Mouse (Mus musculus) gastrocnemius, postnatal 25 days (tissue): ENCODE measurements at regions not wholly inside any gene's neighbourhood (a gene's known extent, or its start where the extent isn't known, plus 50 kb on each side); places are given as distances from the start of the nearest gene placed in this dataset.

Experiments
- DNase-seq: peaks from one replicate; pipeline ENCODE4 v3.0.0; 2022

- no peak for DNase-seq
These were observed 64.7 kb upstream of the BC052040 start for GRCm38 (mm10) chr2:115516824-115517223.

GRCm38 (mm10) chr2:115519974-115520373 lies 61.5 kb upstream of the BC052040 start:
- DNase-seq: no peak

DNA sequence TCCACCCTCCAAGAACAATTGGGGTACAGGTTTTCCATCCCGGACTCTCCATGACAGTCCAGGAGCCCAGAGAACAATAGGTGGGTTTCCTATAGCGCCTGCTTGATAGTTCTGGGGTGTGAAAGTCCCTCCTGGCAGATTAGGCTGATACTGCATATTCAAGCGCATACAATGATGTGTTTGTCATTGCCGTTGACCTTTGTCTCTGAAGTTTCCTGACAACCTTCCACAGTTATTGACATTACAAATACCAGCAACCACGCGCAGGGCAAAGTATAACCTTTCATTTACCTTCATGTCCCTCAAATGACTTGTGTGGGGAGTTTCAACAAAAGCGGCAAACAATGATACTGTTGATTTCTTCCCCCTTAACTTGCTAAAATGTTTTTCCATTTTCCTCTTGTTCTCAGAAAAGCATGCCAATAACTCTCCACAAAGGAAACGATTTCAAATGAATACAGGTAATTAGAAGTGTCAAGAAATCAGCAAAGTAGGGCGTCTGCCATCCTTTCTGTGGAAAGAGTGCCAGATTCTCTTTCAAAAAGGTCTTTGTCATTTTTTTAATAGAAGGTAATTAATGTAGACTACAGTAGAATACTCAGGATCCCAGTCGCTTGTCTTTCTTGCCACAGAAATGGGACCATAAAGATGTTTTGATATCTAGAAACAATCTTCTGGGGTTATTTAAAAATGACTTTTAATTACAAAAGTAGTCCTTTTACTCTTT lies 60.9 kb upstream of the BC052040 start:
- DNase-seq: no peak

- no peak for DNase-seq
These were observed 51.6 kb upstream of the BC052040 start for GRCm38 (mm10) chr2:115529878-115530277.
